Mouse (Mus musculus): ENCODE measurements at regions not wholly inside any gene's neighbourhood (a gene's known extent, or its start where the extent isn't known, plus 50 kb on each side); places are given as distances from the start of the nearest gene placed in this dataset.

DNA sequence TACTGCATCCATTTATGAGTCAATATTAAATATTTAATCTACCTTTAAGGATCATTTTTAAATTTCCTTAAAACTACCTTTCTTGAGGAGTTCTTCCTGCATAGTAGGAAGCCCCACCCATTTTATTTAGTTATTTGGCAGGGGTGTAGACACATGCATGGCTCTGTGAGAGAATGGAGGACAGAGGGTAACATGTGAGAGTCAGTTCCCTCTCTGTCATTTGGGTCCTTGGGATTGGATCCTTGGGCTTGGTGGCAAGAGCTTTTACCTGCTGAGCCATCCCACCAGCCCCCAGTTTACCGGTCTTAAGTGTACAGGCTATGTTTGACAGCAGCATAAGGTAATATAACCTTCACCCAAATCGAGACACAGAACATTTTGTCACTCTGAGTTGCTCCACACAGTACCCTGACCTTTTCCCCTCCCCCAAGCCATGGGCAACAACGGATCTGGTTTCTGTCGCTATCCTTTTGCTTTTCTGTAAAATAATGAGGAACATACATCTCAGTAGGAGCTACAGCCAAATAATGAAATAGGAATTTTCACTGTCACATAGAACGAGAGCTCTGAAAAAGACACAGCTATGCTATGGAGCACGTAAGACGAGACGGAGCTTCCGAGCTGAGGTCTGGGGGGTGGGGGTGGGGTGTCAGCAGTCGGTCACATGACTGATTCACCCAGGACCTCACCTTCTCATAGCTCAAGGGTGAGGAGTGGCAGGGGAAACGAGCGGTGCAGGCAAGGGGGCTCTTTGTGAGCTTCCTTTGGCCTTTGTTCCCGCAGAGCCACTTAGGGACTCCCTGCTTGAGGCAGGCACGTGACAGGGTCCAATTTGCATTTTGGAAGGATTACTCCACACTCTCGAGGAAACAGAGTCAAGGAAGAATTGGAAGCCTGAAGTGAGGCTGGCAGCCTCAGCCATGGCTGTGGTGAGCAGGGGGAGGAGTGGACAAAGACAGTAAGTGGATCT lies 159.2 kb downstream of the Qrsl1 start:
- H3K4me3 ChIP-seq (ENCODE audit: control insufficient read depth, low read depth, low read length), result peak overlapping the region; percentile 77
- H3K27ac ChIP-seq (ENCODE audit: control insufficient read depth, insufficient read depth, low read depth, low read length), result no peak overlapping the region
- TF ChIP-seq POLR2A (IDR thresholded peaks at IDR 0.05; ENCODE audit: control insufficient read depth, low read depth, low read length), result no peak
- no peak for TF ChIP-seq CTCF (IDR thresholded peaks at IDR 0.05; ENCODE audit: control insufficient read depth, insufficient read depth, insufficient replicate concordance, low read depth, low read length)
- no peaks in the 10 kb centered on the region for H3K36me3 ChIP-seq (ENCODE audit: control insufficient read depth, insufficient read depth, low read length)
- peaks cover 9% of the 10 kb centered on the region for H3K4me1 ChIP-seq (ENCODE audit: control insufficient read depth, insufficient read depth, low read length)
- no peaks in the 10 kb centered on the region for H3K27me3 ChIP-seq (ENCODE audit: control insufficient read depth, insufficient read depth, low read length)

DNA sequence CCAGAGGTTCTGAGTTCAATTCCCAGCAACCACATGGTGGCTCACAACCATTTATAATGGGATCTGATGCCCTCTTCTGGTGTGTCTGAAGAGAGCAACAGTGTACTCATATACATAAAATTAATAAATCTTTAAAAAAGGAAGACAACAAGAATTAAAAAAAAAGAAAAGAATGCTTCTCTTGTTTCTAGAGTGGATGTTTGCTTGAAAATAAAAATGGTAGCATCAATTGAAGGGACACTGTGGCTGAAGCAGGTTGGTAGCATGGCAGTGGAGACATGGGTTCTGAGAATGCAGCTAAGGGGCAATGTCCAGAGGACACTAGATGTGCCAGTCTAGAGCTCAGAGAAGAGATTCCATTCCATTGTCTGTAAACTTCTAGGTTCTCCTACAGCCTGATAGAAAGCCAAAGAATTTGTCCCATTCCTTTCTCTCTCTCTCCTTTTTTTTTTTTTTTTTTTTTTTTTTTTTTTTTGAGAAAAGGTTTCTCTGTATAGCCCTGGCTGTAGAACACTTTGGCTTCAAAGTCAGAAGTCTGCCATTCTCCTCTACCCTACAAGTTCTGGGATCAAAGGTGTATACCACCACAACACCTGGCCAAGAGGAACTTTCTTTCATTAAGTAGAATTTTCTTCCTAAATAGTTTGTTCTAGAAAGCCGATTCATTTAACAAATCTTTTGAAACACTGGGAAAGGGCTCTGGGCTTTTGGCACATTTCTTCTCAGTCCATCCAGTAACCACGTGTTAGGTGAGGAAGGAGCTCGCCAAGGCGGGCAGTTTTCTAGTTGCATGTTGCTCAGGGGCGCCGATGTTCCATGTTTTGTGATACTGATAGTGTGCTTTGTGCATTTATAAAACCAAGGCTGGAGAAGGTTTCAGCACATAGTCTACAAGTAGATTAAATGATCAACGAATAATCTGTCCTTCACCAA lies 158.1 kb downstream of the Qrsl1 start:
- no peaks in the 10 kb centered on the region for H3K36me3 ChIP-seq (ENCODE audit: control insufficient read depth, insufficient read depth, low read length)
- H3K4me3 ChIP-seq (ENCODE audit: control insufficient read depth, low read depth, low read length), result no peak overlapping the region
- H3K27me3 ChIP-seq (ENCODE audit: control insufficient read depth, insufficient read depth, low read length), result no peaks in the 10 kb centered on the region
- peaks cover 9% of the 10 kb centered on the region for H3K4me1 ChIP-seq (ENCODE audit: control insufficient read depth, insufficient read depth, low read length)
- TF ChIP-seq POLR2A (IDR thresholded peaks at IDR 0.05; ENCODE audit: control insufficient read depth, low read depth, low read length), result no peak
- no peak overlapping the region for H3K27ac ChIP-seq (ENCODE audit: control insufficient read depth, insufficient read depth, low read depth, low read length)

DNA sequence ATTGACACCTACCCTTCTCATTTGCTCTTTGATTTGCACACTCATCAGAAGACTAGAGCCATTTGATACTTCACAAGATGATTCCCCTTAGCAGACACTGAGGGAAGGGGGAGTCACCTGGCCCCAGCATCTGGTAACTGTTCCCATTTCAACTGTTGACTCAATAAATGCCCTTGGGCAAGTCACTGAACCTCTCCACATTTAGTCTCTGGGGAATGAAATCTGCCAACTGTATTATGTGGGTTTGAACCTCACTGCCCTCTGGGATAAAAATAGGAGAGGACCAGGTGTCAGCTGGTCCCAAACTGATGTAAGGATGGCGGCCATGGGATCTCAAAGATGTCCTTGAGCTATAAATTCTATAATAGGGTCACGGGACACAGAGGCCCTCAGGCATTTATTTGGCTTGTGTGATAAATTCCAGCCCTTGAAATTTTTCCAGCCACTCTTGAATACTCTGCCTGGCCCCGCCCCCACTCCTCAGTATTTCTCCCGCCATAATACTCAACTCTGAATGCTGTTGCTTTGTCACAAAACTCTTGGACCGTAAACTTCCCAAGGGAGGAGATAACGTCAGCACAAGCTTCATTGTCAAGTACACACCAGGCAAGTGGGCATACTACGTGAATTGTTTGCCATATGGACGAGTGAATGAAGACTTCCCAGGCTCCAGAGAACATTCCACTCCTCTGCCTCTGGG lies 155.5 kb downstream of the Qrsl1 start:
- TF ChIP-seq CTCF (IDR thresholded peaks at IDR 0.05; ENCODE audit: control insufficient read depth, insufficient read depth, insufficient replicate concordance, low read depth, low read length) (no peak), POLR2A (IDR thresholded peaks at IDR 0.05; ENCODE audit: control insufficient read depth, low read depth, low read length) (no peak)
- H3K27ac ChIP-seq (ENCODE audit: control insufficient read depth, insufficient read depth, low read depth, low read length), result no peak overlapping the region
- H3K4me1 ChIP-seq (ENCODE audit: control insufficient read depth, insufficient read depth, low read length), result peaks cover 10% of the 10 kb centered on the region
- no peaks in the 10 kb centered on the region for H3K27me3 ChIP-seq (ENCODE audit: control insufficient read depth, insufficient read depth, low read length)
- H3K4me3 ChIP-seq (ENCODE audit: control insufficient read depth, low read depth, low read length), result no peak overlapping the region
- H3K36me3 ChIP-seq (ENCODE audit: control insufficient read depth, insufficient read depth, low read length), result no peaks in the 10 kb centered on the region

DNA sequence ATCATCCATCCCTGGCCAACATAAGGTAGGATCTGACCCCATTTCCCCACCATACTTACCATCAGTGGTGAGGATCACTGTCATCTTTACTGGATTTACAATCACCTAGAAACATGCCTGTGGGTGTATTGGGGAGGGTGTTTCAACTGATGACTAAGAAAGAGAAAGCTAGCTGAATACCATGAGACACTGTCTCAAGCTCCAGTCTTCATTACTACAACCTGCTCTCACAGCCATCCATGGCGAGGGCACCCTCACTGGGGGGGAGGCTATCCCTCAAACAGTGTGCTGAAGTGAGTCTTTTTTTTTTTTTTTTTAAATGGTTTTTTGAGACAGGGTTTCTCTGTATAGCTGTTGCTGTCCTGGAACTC lies 154.9 kb downstream of the Qrsl1 start:
- Histone ChIP-seq H3K4me3 (ENCODE audit: control insufficient read depth, low read depth, low read length) (no peak overlapping the region), H3K27me3 (ENCODE audit: control insufficient read depth, insufficient read depth, low read length) (no peaks in the 10 kb centered on the region), H3K27ac (ENCODE audit: control insufficient read depth, insufficient read depth, low read depth, low read length) (no peak overlapping the region), H3K36me3 (ENCODE audit: control insufficient read depth, insufficient read depth, low read length) (no peaks in the 10 kb centered on the region), H3K4me1 (ENCODE audit: control insufficient read depth, insufficient read depth, low read length) (peaks cover 8% of the 10 kb centered on the region)
- no peak for TF ChIP-seq POLR2A (IDR thresholded peaks at IDR 0.05; ENCODE audit: control insufficient read depth, low read depth, low read length)
- TF ChIP-seq CTCF (IDR thresholded peaks at IDR 0.05; ENCODE audit: control insufficient read depth, insufficient read depth, insufficient replicate concordance, low read depth, low read length), result no peak

DNA sequence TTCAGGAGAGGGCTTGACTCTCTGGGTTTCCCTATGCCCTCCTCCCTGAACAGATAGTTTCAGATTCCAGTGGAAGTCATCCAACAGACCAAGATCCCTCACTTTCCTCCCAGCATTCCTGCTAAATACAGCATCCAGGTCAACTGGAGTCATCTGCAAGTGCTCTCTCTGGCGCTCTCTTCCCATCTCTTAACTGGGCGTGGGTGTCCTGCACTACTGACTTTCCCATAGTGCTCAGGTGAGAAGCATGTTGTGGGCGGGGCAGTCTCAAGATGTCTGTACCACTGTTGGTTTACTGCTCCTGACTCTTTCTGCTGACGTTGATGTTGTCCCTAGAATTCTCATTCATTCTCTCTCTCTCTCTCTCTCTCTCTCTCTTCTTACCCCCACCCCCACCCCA lies 154.0 kb downstream of the Qrsl1 start:
- H3K36me3 ChIP-seq (ENCODE audit: control insufficient read depth, insufficient read depth, low read length), result no peaks in the 10 kb centered on the region
- H3K4me1 ChIP-seq (ENCODE audit: control insufficient read depth, insufficient read depth, low read length), result peaks cover 7% of the 10 kb centered on the region
- TF ChIP-seq CTCF (IDR thresholded peaks at IDR 0.05; ENCODE audit: control insufficient read depth, insufficient read depth, insufficient replicate concordance, low read depth, low read length) (no peak), POLR2A (IDR thresholded peaks at IDR 0.05; ENCODE audit: control insufficient read depth, low read depth, low read length) (no peak)
- H3K27ac ChIP-seq (ENCODE audit: control insufficient read depth, insufficient read depth, low read depth, low read length), result no peak overlapping the region
- H3K27me3 ChIP-seq (ENCODE audit: control insufficient read depth, insufficient read depth, low read length), result no peaks in the 10 kb centered on the region
- no peak overlapping the region for H3K4me3 ChIP-seq (ENCODE audit: control insufficient read depth, low read depth, low read length)

DNA sequence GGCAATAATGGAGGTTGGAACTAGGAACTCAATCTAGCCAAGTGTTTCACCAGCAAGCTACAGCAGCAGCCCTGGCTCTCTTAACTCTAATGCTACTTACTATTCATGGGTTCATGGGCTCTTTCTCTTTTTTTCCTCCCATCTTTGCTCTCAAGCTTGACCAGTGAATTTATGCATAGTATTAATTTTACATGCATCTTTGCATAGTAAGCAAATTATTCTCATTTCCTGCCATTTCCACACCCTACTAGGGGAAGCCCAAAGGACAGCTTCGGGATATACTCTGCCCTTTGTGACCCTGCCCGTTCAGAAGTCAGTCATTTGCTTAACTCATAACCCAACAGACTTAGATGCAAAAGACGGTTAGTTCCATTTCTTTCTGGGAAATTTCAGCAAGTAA lies 153.2 kb downstream of the Qrsl1 start:
- TF ChIP-seq CTCF (IDR thresholded peaks at IDR 0.05; ENCODE audit: control insufficient read depth, insufficient read depth, insufficient replicate concordance, low read depth, low read length) (no peak), POLR2A (IDR thresholded peaks at IDR 0.05; ENCODE audit: control insufficient read depth, low read depth, low read length) (no peak)
- H3K36me3 ChIP-seq (ENCODE audit: control insufficient read depth, insufficient read depth, low read length), result no peaks in the 10 kb centered on the region
- no peaks in the 10 kb centered on the region for H3K27me3 ChIP-seq (ENCODE audit: control insufficient read depth, insufficient read depth, low read length)
- no peak overlapping the region for H3K27ac ChIP-seq (ENCODE audit: control insufficient read depth, insufficient read depth, low read depth, low read length)
- peaks cover 3% of the 10 kb centered on the region for H3K4me1 ChIP-seq (ENCODE audit: control insufficient read depth, insufficient read depth, low read length)
- H3K4me3 ChIP-seq (ENCODE audit: control insufficient read depth, low read depth, low read length), result no peak overlapping the region
